Mouse (Mus musculus) heart, embryonic 11.5 days (tissue): ENCODE measurements around the gene Naga. TPM values are rescaled to one million over a fixed set of nuclear protein-coding genes. Genes with fewer than 3 reads are reported as not detected.
"Not testable (repeated sequence)": the region's sequence is repeated elsewhere in the genome, so short reads cannot be mapped to it uniquely, and the experiment has no call there.

Experiments
- ATAC-seq: fragments of 200-750 bp; cut with Nextera tagmentation; replicated peaks from 2 replicates; pipeline ENCODE4 v1.8.0; 2017; ENCODE audit warnings: moderate library complexity; ENCODE audit not compliant: insufficient number of reproducible peaks, low FRiP score, low TSS enrichment
- H3K27ac ChIP-seq: fragments of 300-500 bp; sonication (generic); 2 replicates; pipeline ENCODE4 v1.5.1; 2014; ENCODE audit warnings: mild to moderate bottlenecking, low read depth, low read length
- H3K27me3 ChIP-seq: fragments of 300-500 bp; sonication (generic); 2 replicates; pipeline ENCODE4 v1.6.1; 2014; ENCODE audit warnings: mild to moderate bottlenecking, low read length, mixed read lengths; ENCODE audit not compliant: control insufficient read depth, insufficient read depth
- H3K36me3 ChIP-seq: fragments of 300-500 bp; sonication (generic); 2 replicates; pipeline ENCODE4 v1.6.1; 2014; ENCODE audit warnings: mild to moderate bottlenecking, low read length, moderate library complexity, mixed read lengths; ENCODE audit not compliant: control insufficient read depth, insufficient read depth
- H3K4me1 ChIP-seq: fragments of 300-500 bp; sonication (generic); 2 replicates; pipeline ENCODE4 v1.6.1; 2014; ENCODE audit warnings: low read length; ENCODE audit not compliant: control insufficient read depth, insufficient read depth
- H3K4me2 ChIP-seq: fragments of 300-500 bp; sonication (generic); 2 replicates; pipeline ENCODE4 v1.6.1; 2014; ENCODE audit warnings: mild to moderate bottlenecking, moderate library complexity
- H3K4me3 ChIP-seq: fragments of 300-500 bp; sonication (generic); 2 replicates; pipeline ENCODE4 v1.5.1; 2014; ENCODE audit warnings: low read depth, low read length
- H3K9ac ChIP-seq: fragments of 300-500 bp; sonication (generic); 2 replicates; pipeline ENCODE4 v1.6.1; 2014; ENCODE audit warnings: mild to moderate bottlenecking, low read depth, low read length, moderate library complexity
- H3K9me3 ChIP-seq: fragments of 300-500 bp; sonication (generic); replicated peaks from 2 replicates; pipeline ENCODE4 v1.6.1; 2016; ENCODE audit warnings: low read length; ENCODE audit not compliant: control insufficient read depth
- WGBS: fragments of 180-500 bp; shearing (Covaris S2); extraction: QIAGEN DNeasy Blood & Tissue Kit; methylation state at CpG from one replicate; pipeline ENCODE4 v1.1.7; 2014; ENCODE audit not compliant: insufficient replicate concordance; 5-methylcytosine and 5-hydroxymethylcytosine counted together
- polyA plus RNA-seq: library from polyadenylated mRNA; unstranded; fragments of >200 nt; fragmentation: Nextera tagmentation; extraction: Ambion mirVana; gene quantifications from 2 replicates; pipeline ENCODE4 v1.2.1, GENCODE M21; 2014

Naga gene
- polyA plus RNA-seq, 1 experiment from 2014 or later, result 38.7 TPM

DNA sequence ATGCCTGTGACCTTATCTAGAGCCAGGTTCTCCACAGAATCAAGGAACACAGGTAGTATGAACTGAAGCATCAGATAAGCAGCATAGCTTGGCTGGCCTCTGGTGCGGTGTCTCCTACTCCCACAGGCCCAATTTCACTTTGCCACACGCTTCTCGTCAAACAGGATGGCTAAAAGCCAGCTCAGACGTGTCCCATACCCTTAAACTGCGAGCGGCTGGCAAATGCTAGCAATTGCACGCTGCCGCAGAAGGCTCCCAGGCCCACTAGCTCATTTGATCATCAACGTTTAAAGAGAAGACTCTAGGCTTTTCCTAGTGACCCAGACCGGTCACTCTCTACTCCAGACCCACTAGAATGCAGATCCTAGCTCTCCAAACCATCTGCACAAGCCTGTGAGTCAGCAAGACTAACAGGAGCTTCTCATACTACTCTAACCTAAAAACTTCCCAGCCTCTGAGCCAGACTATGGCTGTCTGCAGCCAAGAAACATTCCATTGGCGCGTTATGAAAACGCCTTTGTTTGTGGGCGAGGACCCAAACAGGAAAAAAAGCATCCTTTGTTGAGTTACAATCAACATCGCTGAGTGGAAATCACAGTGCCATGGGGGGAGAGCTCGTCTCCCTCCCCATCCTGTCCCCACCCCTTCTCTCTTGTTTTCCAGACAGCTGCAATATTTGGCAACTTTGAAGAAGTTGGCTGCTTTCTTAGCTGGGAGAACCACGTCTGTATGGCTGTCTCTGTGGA lies 37.8 kb upstream of the Naga start:
- Histone ChIP-seq H3K4me1 (peaks cover 10% of the 10 kb centered on the region), H3K9me3 (no peaks in the 10 kb centered on the region), H3K27me3 (no peaks in the 10 kb centered on the region), H3K4me2 (no peak overlapping the region), H3K9ac (no peak overlapping the region), H3K27ac (no peak overlapping the region), H3K4me3 (no peak overlapping the region), H3K36me3 (no peaks in the 10 kb centered on the region)
- no peak for ATAC-seq
- WGBS, result 72% methylated on average over 17 of the region's 17 CpGs

DNA sequence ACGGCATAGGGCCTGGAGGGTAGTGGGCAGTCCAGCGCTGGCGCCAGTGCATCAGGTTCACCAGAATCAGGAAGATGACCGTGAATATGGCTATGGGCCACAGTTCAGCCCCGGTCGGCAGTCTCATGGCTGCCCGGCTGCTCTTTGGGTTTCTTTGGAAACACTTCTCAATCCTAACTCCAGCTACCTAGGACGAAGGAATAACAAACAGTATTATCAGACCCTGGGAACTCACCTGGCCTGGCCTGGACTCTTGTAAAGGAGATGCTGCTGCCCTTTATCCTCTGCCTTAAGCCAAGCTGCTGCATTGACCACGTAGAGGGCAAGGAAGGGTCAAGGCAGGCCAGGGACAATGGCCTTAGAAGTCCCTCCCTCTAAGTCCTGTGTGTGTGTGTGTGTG lies 37.1 kb upstream of the Naga start:
- peaks cover 8% of the 10 kb centered on the region for H3K4me1 ChIP-seq
- no peak overlapping the region for H3K4me3 ChIP-seq
- no peak overlapping the region for H3K4me2 ChIP-seq
- 88% methylated on average over 9 of the region's 9 CpGs for WGBS
- no peak for ATAC-seq
- H3K9me3 ChIP-seq, result no peaks in the 10 kb centered on the region
- no peak overlapping the region for H3K9ac ChIP-seq
- no peak overlapping the region for H3K27ac ChIP-seq
- no peaks in the 10 kb centered on the region for H3K27me3 ChIP-seq
- H3K36me3 ChIP-seq, result no peaks in the 10 kb centered on the region

DNA sequence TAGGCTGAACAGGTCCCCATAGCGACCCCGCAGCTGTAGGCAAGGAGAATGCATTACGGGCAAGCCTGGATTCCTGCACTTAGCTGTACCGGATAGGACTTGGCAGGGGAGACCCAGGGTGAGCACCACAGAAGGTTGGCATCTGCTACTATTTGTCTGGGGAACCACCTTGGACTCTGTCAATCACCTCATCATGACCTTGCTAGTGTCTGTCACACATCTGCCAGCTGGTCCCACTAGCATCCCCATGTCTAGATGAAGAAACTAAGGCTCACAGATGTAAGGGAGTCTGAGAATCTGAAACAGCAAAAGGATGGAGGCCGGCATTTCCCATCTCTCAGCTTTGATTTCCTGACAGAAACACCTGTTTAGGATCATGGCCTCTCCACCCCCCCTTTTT lies 35.7 kb upstream of the Naga start:
- Histone ChIP-seq H3K36me3 (no peaks in the 10 kb centered on the region), H3K4me1 (peaks cover 1% of the 10 kb centered on the region; the same call in 1 of the 2 replicates), H3K9me3 (no peaks in the 10 kb centered on the region), H3K4me3 (no peak overlapping the region), H3K4me2 (no peak overlapping the region), H3K27me3 (no peaks in the 10 kb centered on the region), H3K27ac (no peak overlapping the region), H3K9ac (no peak overlapping the region)
- ATAC-seq, result no peak
- WGBS, result 81% methylated on average over 5 of the region's 5 CpGs

DNA sequence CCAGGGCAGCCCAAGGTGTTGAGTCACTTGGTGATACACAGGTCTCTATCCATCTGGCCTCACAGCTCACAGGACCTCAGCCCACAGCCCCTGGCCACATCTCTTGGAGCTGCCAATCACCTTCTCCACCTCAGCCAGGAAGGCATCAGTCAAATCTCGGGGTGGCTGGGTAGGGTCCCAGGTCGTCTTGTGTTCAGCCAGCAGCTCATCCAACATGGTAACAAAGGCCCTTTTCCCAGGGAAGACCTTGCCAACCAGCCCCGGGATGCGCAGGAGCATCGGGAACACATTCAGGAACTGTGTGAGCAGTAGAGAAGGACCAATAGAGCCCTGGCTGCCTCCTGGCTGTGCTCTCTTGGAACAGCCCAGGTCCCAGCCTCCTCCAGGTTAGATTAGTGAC lies 34.3 kb upstream of the Naga start:
- no peak overlapping the region for H3K27ac ChIP-seq
- H3K36me3 ChIP-seq, result no peaks in the 10 kb centered on the region
- H3K4me1 ChIP-seq, result no peaks in the 10 kb centered on the region
- H3K4me2 ChIP-seq, result no peak overlapping the region
- H3K9me3 ChIP-seq, result no peaks in the 10 kb centered on the region
- H3K4me3 ChIP-seq, result no peak overlapping the region
- WGBS, result 84% methylated on average over 5 of the region's 5 CpGs
- no peaks in the 10 kb centered on the region for H3K27me3 ChIP-seq
- no peak overlapping the region for H3K9ac ChIP-seq
- ATAC-seq, result no peak

DNA sequence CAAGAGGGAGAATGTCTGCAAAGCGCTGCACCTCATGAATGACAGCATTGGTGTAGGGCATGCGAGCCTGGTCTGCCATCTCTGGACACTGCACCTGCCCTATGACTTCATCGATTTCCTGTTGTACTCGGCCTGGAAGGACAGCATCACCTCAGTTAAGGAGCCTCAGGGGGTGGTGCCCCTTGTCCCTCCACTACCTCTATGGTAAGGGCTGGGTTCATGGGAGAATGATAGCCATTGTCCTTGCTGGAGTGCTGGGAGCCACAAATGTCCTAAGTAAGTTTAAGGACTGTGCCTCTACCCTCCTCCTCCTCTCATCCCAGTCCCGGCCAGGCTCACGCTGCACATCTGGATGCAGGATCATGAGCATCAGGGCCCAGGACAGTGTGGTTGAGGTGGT lies 33.7 kb upstream of the Naga start:
- no peak for ATAC-seq
- no peaks in the 10 kb centered on the region for H3K4me1 ChIP-seq
- 82% methylated on average over 6 of the region's 6 CpGs for WGBS
- H3K4me3 ChIP-seq, result no peak overlapping the region
- no peak overlapping the region for H3K27ac ChIP-seq
- H3K36me3 ChIP-seq, result no peaks in the 10 kb centered on the region
- no peaks in the 10 kb centered on the region for H3K27me3 ChIP-seq
- H3K4me2 ChIP-seq, result no peak overlapping the region
- no peak overlapping the region for H3K9ac ChIP-seq
- no peaks in the 10 kb centered on the region for H3K9me3 ChIP-seq

DNA sequence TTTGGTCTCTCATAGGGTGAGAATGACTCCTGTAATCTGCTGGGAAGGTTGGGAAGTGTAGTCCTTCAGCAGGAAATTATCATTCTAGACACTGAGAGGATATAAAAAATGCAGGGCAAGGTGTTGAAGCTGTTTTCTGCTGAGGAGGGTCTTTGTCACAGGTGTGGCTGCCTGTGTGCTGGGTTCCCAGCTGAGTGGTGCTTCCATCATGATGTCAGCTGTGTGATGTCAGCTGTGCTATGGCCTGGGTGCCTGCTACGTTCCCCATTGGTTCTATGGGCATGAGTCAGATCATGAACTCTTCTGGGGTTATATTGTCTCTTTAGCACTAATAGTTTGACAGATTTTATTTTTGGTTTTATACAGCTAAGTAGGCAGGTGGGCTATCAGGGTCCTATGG lies 30.1 kb upstream of the Naga start:
- Histone ChIP-seq H3K27me3 (no peaks in the 10 kb centered on the region), H3K36me3 (no peaks in the 10 kb centered on the region), H3K4me1 (no peaks in the 10 kb centered on the region), H3K27ac (no peak overlapping the region), H3K4me2 (no peak overlapping the region), H3K4me3 (no peak overlapping the region), H3K9ac (no peak overlapping the region), H3K9me3 (no peaks in the 10 kb centered on the region)
- ATAC-seq, result no peak
- 68% methylated on average over 1 of the region's 1 CpGs for WGBS

DNA sequence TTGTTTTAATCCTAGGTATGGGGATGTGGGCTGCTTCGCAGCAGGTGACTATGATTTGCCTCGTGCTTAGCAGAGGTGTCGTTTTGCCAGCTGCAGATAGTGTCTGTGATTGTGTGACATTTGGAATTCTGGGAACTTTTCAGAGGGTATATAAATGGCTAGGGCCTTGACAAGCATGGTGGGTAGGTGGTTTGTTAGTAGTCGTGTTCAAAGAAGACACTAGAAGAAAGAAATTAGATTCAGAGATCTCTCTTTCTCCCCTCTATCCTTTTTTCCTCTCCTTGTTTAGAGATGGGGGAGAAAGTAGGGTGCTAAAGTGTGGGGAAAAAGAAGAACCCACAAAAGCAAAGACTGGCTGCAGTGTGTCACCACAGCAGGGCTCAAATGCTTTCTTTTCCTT lies 29.4 kb upstream of the Naga start:
- 76% methylated on average over 4 of the region's 4 CpGs for WGBS
- H3K4me2 ChIP-seq, result no peak overlapping the region
- H3K27me3 ChIP-seq, result no peaks in the 10 kb centered on the region
- ATAC-seq, result no peak
- H3K4me1 ChIP-seq, result no peaks in the 10 kb centered on the region
- no peaks in the 10 kb centered on the region for H3K36me3 ChIP-seq
- H3K27ac ChIP-seq, result no peak overlapping the region
- no peaks in the 10 kb centered on the region for H3K9me3 ChIP-seq
- H3K9ac ChIP-seq, result no peak overlapping the region
- no peak overlapping the region for H3K4me3 ChIP-seq

DNA sequence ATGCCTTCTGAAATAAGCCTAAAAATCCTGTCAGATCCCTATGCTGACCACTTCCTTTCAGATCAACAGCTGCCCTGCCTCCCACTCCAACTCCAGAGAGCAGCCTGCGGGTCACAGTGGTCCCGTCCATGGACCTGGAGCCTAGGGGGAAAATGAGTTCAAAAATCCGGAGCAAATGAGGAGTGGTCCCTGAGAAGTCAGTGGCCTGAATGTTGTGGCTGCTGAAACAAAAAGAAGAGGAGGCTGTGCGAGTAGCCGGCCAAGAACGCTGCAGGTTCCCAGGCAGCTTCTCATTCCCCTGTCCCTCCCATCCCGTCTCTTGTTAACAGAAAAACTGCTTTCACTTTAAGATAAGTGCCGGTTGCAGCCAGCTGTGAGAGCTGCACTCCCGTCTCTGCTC lies 25.8 kb upstream of the Naga start:
- not testable (repeated sequence) for H3K27ac ChIP-seq, H3K4me2 ChIP-seq

DNA sequence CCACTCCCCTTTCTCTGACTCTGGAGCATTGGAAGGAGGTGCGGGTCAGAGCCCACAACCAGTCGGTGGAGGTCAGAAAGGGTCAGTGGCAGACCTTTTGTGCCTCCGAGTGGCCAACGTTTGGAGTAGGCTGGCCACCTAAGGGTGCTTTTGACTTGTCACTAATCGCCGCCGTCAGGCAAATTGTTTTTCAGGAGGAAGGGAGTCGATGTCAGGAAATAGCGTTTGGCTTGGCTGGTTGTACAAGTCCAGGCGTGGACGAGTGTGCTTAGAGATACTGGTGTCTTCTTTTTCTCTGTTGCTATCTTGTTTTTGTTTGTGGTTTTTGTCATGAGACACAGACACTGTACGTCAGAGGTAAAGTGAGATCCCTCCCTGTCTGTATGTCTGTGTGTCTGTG lies 25.1 kb upstream of the Naga start:
- H3K4me3 ChIP-seq, H3K9me3 ChIP-seq, H3K27me3 ChIP-seq, H3K27ac ChIP-seq, H3K9ac ChIP-seq, H3K4me1 ChIP-seq, ATAC-seq, H3K36me3 ChIP-seq, H3K4me2 ChIP-seq: not testable (repeated sequence)
- WGBS, result 60% methylated on average over 7 of the region's 12 CpGs

More for the DNA sequence above, 25.8 kb upstream of the Naga start:
- 13% methylated on average over 6 of the region's 9 CpGs for WGBS
- not testable (repeated sequence) for ATAC-seq, H3K4me1 ChIP-seq, H3K36me3 ChIP-seq, H3K9me3 ChIP-seq, H3K27me3 ChIP-seq, H3K9ac ChIP-seq, H3K4me3 ChIP-seq
